Mouse (Mus musculus) testis, adult 2 months (tissue): ENCODE measurements around the gene Pcdh9.

Source experiments
- CTCF ChIP-seq: fragments of 200-500 bp; IDR thresholded peaks from 2 replicates; pipeline ENCODE4 v1.5.1; 2012; ENCODE audit warnings: low read depth, mild to moderate bottlenecking, inconsistent platforms, low read length, moderate library complexity; ENCODE audit not compliant: control insufficient read depth, insufficient read depth, insufficient replicate concordance
- POLR2A ChIP-seq: fragments of 200-500 bp; IDR thresholded peaks from 2 replicates; pipeline ENCODE4 v1.6.1; 2012; ENCODE audit warnings: low read depth, mild to moderate bottlenecking, inconsistent platforms, low read length, moderate library complexity; ENCODE audit not compliant: control insufficient read depth

GRCm38 (mm10) chr14:93884467-93884866 is 6.0 kb downstream of the Pcdh9 start:
- peak; percentile 45; the same call in 1 of the 2 replicates for TF ChIP-seq CTCF
- TF ChIP-seq POLR2A, result no peak
